Mouse (Mus musculus) midbrain, embryonic 10.5 days (tissue): ENCODE data around the gene Prom2. TPM values are rescaled to one million over a fixed set of nuclear protein-coding genes. Genes with fewer than 3 reads are reported as not detected.

Experiments
- DNase-seq: peaks from one replicate; pipeline ENCODE4 v3.0.0-alpha.2; 2017; ENCODE audit warnings: low spot score
- H3K27ac ChIP-seq: fragments of 300-500 bp; sonication (generic); replicated peaks from 2 replicates; pipeline ENCODE4 v1.5.1; 2016; ENCODE audit warnings: mild to moderate bottlenecking
- H3K27me3 ChIP-seq: fragments of 300-500 bp; sonication (generic); 2 replicates; pipeline ENCODE4 v1.6.1; 2016; ENCODE audit warnings: low read depth, mild to moderate bottlenecking; ENCODE audit not compliant: poor library complexity, severe bottlenecking
- H3K36me3 ChIP-seq: fragments of 300-500 bp; sonication (generic); 2 replicates; pipeline ENCODE4 v1.6.1; 2016; ENCODE audit warnings: mild to moderate bottlenecking, moderate library complexity
- H3K4me1 ChIP-seq: fragments of 300-500 bp; sonication (generic); 2 replicates; pipeline ENCODE4 v1.6.1; 2016
- H3K4me3 ChIP-seq: fragments of 300-500 bp; sonication (generic); 2 replicates; pipeline ENCODE4 v1.5.1; 2016; ENCODE audit warnings: mild to moderate bottlenecking, moderate library complexity
- H3K9me3 ChIP-seq: fragments of 300-500 bp; sonication (generic); replicated peaks from 2 replicates; pipeline ENCODE4 v1.6.1; 2016; ENCODE audit warnings: mild to moderate bottlenecking
- WGBS: fragments of 180-500 bp; shearing (Covaris S2); methylation state at CpG from one replicate; pipeline ENCODE4 v1.1.7; 2016; 5-methylcytosine and 5-hydroxymethylcytosine counted together
- polyA plus RNA-seq: library from polyadenylated mRNA; unstranded; fragments of >200 nt; fragmentation: Nextera tagmentation; extraction: Ambion mirVana; gene quantifications from 2 replicates; pipeline ENCODE4 v1.2.1, GENCODE M21; 2016

Prom2 gene
- polyA plus RNA-seq, 1 experiment from 2014 or later, result 0.28 TPM

- no peak for DNase-seq
- 72% methylated on average over 5 of the region's 5 CpGs for WGBS
- no peaks in the 10 kb centered on the region for H3K36me3 ChIP-seq
- H3K27me3 ChIP-seq, result peaks cover 2% of the 10 kb centered on the region; the same call in 1 of the 2 replicates
- no peaks in the 10 kb centered on the region for H3K9me3 ChIP-seq
- no peak overlapping the region for H3K4me3 ChIP-seq
- no peaks in the 10 kb centered on the region; the same call in 1 of the 2 replicates for H3K4me1 ChIP-seq
- H3K27ac ChIP-seq, result no peak overlapping the region
Measured at GRCm38 (mm10) chr2:127548342-127549074, 7.2 kb upstream of the Prom2 start.

GRCm38 (mm10) chr2:127541697-127542096, 430 bp upstream of the Prom2 start:
- H3K9me3 ChIP-seq, result no peaks in the 10 kb centered on the region
- peaks cover 63% of the 10 kb centered on the region for H3K27me3 ChIP-seq
- no peak overlapping the region for H3K4me3 ChIP-seq
- 88% methylated on average over 2 of the region's 2 CpGs for WGBS
- no peak overlapping the region for H3K27ac ChIP-seq
- no peak for DNase-seq
- no peaks in the 10 kb centered on the region for H3K36me3 ChIP-seq
- peaks cover 9% of the 10 kb centered on the region for H3K4me1 ChIP-seq

GRCm38 (mm10) chr2:127539494-127539893, 1.8 kb downstream of the Prom2 start:
- no peak overlapping the region for H3K27ac ChIP-seq
- H3K27me3 ChIP-seq, result peaks cover 63% of the 10 kb centered on the region
- peaks cover 9% of the 10 kb centered on the region for H3K4me1 ChIP-seq
- DNase-seq, result no peak
- no peak overlapping the region for H3K4me3 ChIP-seq
- WGBS, result 34% methylated on average over 4 of the region's 4 CpGs
- no peaks in the 10 kb centered on the region for H3K9me3 ChIP-seq
- no peaks in the 10 kb centered on the region for H3K36me3 ChIP-seq

- H3K36me3 ChIP-seq, result no peaks in the 10 kb centered on the region
- peaks cover 51% of the 10 kb centered on the region for H3K27me3 ChIP-seq
- no peaks in the 10 kb centered on the region for H3K9me3 ChIP-seq
- peaks cover 9% of the 10 kb centered on the region for H3K4me1 ChIP-seq
- 80% methylated on average over 3 of the region's 3 CpGs for WGBS
- H3K27ac ChIP-seq, result no peak overlapping the region
- no peak for DNase-seq
- no peak overlapping the region for H3K4me3 ChIP-seq
Measured at GRCm38 (mm10) chr2:127537548-127537947, 3.7 kb downstream of the Prom2 start.

GRCm38 (mm10) chr2:127535363-127535762, 5.9 kb downstream of the Prom2 start:
- Histone ChIP-seq H3K27ac (no peak overlapping the region), H3K27me3 (peaks cover 29% of the 10 kb centered on the region), H3K4me3 (no peak overlapping the region), H3K9me3 (no peaks in the 10 kb centered on the region), H3K36me3 (no peaks in the 10 kb centered on the region), H3K4me1 (no peaks in the 10 kb centered on the region)
- WGBS, result 78% methylated on average over 9 of the region's 9 CpGs
- DNase-seq, result no peak

GRCm38 (mm10) chr2:127532379-127532778, 8.9 kb downstream of the Prom2 start:
- no peak overlapping the region for H3K27ac ChIP-seq
- WGBS, result 14% methylated on average over 9 of the region's 9 CpGs
- no peaks in the 10 kb centered on the region for H3K36me3 ChIP-seq
- DNase-seq, result peak; percentile 33
- no peaks in the 10 kb centered on the region for H3K9me3 ChIP-seq
- H3K4me3 ChIP-seq, result no peak overlapping the region
- H3K27me3 ChIP-seq, result no peaks in the 10 kb centered on the region
- H3K4me1 ChIP-seq, result no peaks in the 10 kb centered on the region

- H3K36me3 ChIP-seq, result no peaks in the 10 kb centered on the region
- no peak overlapping the region for H3K27ac ChIP-seq
- 90% methylated on average over 2 of the region's 2 CpGs for WGBS
- H3K4me1 ChIP-seq, result no peaks in the 10 kb centered on the region
- no peaks in the 10 kb centered on the region for H3K27me3 ChIP-seq
- DNase-seq, result no peak
- H3K4me3 ChIP-seq, result no peak overlapping the region
- H3K9me3 ChIP-seq, result no peaks in the 10 kb centered on the region
Measured at GRCm38 (mm10) chr2:127531592-127531991, 9.7 kb downstream of the Prom2 start.

GRCm38 (mm10) chr2:127530418-127530817, 10.8 kb downstream of the Prom2 start:
- Histone ChIP-seq H3K4me3 (no peak overlapping the region), H3K27me3 (no peaks in the 10 kb centered on the region), H3K36me3 (no peaks in the 10 kb centered on the region), H3K9me3 (no peaks in the 10 kb centered on the region), H3K4me1 (no peaks in the 10 kb centered on the region), H3K27ac (no peak overlapping the region)
- WGBS, result 76% methylated on average over 3 of the region's 3 CpGs
- no peak for DNase-seq

GRCm38 (mm10) chr2:127525004-127525775, 16.1 kb downstream of the Prom2 start:
- WGBS, result 90% methylated on average over 3 of the region's 3 CpGs
- H3K27ac ChIP-seq, result no peak overlapping the region
- DNase-seq, result no peak
- H3K4me3 ChIP-seq, result no peak overlapping the region
- peaks cover 7% of the 10 kb centered on the region; the same call in 1 of the 2 replicates for H3K27me3 ChIP-seq
- H3K4me1 ChIP-seq, result peaks cover 27% of the 10 kb centered on the region
- no peaks in the 10 kb centered on the region for H3K36me3 ChIP-seq
- H3K9me3 ChIP-seq, result no peaks in the 10 kb centered on the region

- Histone ChIP-seq H3K36me3 (no peaks in the 10 kb centered on the region), H3K4me3 (no peak overlapping the region), H3K9me3 (no peaks in the 10 kb centered on the region), H3K27ac (no peak overlapping the region; the same call in 1 of the 2 replicates), H3K4me1 (peaks cover 37% of the 10 kb centered on the region), H3K27me3 (peaks cover 7% of the 10 kb centered on the region)
- WGBS, result 69% methylated on average over 7 of the region's 7 CpGs
- no peak for DNase-seq
Measured at GRCm38 (mm10) chr2:127523950-127524729, 17.1 kb downstream of the Prom2 start.

GRCm38 (mm10) chr2:127522006-127522441, 19.2 kb downstream of the Prom2 start, which contains the start of gene Kcnip3:
Gene Kcnip3 (minus strand): TSS chr2:127522094.
- Histone ChIP-seq H3K27me3 (peaks cover 7% of the 10 kb centered on the region), H3K4me1 (peaks cover 48% of the 10 kb centered on the region), H3K4me3 (peak within 1 kb of the TSS; percentile 55), H3K36me3 (no peaks in the 10 kb centered on the region), H3K9me3 (no peaks in the 10 kb centered on the region), H3K27ac (peak within 1 kb of the TSS; percentile 80)
- peak; percentile 57 for DNase-seq
- WGBS, result 4% methylated on average over 10 of the region's 10 CpGs

GRCm38 (mm10) chr2:127521172-127522005, 19.9 kb downstream of the Prom2 start:
- Histone ChIP-seq H3K36me3 (no peaks in the 10 kb centered on the region), H3K27ac (peak overlapping the region; percentile 80), H3K4me3 (peak overlapping the region; percentile 55), H3K9me3 (no peaks in the 10 kb centered on the region), H3K4me1 (peaks cover 48% of the 10 kb centered on the region), H3K27me3 (peaks cover 7% of the 10 kb centered on the region)
- peak; percentile 66 for DNase-seq
- under 1% methylated on average over 18 of the region's 18 CpGs for WGBS
